Mouse (Mus musculus) heart, adult 8-10 months (tissue): ENCODE results near the gene Wnt5b. TPM values are rescaled to one million over a fixed set of nuclear protein-coding genes. Genes with fewer than 3 reads are reported as not detected.

Source experiments
- DNase-seq: peaks from one replicate; pipeline ENCODE4 v3.0.0; 2022; ENCODE audit warnings: low spot score
- total RNA-seq, 4 experiments: library from RNA; stranded (reverse); gene quantifications; 2 replicates each; pipeline ENCODE4 v1.2.4; 2022

Wnt5b gene
- total RNA-seq, 4 experiments from 2014 or later = 1.6 to 3.8 (median 2.5) TPM

DNA sequence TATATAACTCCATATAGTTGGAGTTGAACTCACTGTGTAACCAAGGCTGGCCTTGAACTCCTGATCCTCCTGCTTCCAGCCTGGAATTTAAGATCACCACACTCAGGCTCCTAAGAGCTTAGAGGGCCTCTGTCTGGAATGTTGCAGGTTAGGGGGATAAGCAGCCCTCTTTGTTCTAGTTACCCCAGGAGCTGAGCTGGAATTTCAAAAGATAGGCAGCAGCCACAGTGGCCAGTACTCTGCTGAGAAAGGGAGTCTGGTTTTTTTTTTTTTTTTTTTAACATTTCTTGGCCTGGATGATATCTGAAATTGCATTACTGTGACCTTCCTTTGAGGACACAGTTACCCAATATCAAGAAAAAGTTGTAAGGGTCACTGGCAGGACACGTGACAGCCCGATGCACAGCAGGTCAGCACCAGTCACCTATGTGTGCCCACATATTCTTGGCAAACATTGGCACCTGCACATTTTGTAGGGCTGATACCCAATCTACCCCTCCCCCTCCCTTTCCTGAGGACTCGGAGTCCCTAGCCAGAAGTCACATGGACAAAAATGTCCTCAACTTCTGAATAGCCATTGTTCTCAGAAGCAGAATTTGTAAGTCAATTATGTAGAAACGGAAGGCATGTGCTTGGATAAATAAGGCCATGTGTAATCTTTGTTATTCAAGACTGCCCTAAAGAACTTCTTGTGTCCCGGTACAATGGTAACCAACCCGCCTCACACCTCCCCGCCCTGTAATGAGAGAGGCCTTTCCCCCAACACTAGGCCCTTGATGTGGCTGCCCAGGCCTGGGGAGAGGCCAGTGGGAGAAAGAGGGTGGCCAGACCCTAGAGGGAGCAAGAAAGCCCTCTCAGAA lies 125.5 kb downstream of the Wnt5b start:
- peak; percentile 78 for DNase-seq

DNA sequence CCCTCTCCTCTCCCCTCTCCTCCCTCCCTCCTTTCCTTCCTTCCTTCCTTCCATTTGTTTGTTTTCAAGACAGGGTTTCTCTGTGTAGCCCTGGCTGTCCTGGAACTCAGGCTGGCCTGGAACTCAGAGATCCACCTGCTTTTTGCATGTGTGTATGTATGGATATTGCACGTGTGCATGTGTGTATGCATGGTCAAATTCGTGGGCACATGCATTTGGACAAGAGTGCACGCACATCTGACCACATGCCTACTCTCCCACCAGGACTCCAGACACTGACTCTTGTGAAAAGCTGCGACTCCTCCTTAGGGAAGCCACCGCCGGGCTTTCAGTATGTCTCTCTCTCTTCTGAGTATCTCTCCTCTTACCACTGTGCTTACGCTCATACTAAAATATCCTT lies 126.3 kb downstream of the Wnt5b start:
- no peak for DNase-seq

DNA sequence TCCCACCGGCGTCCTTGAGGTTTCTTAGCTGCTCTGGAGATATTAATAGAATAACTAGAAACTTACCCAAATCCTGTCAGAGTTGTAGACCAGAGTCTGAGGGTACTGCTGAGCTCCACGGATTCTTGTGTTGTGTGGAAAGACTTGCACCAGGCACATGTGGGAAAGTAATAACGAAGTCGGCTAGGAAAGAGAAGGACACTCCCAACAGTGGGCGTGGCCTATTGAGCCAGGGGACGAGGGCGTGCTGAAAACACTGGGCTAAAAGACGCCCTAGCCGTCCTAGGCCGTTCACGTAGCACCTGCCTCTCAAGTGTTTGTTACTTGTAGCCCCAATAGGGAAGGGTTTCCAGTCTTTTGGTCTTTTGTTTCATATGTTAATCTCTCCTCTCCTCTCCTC lies 126.8 kb downstream of the Wnt5b start, which contains the start of gene Adipor2:
Adipor2 (minus strand) TSS at position 351 of the 400 bp plus-strand sequence.
- peak; percentile 78 for DNase-seq

DNA sequence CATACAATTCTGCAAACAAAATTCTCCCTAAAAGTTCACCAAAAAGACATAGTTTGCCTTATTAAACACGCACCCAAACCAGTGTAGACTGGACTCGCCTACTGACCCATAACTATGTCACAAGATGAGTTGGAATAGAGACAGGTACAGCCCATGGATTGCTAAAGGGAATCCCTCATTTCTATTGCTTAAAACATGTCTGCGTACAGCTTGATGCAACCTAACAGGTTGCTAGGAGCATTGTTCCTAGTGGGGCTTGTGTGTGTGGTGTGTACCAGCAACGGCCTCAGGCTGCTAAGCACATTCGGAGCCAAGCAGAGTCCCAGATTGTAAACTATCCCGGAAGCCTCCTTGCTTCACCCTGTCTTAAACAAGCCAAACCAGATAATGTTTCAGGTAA lies 127.5 kb downstream of the Wnt5b start:
- no peak for DNase-seq

DNA sequence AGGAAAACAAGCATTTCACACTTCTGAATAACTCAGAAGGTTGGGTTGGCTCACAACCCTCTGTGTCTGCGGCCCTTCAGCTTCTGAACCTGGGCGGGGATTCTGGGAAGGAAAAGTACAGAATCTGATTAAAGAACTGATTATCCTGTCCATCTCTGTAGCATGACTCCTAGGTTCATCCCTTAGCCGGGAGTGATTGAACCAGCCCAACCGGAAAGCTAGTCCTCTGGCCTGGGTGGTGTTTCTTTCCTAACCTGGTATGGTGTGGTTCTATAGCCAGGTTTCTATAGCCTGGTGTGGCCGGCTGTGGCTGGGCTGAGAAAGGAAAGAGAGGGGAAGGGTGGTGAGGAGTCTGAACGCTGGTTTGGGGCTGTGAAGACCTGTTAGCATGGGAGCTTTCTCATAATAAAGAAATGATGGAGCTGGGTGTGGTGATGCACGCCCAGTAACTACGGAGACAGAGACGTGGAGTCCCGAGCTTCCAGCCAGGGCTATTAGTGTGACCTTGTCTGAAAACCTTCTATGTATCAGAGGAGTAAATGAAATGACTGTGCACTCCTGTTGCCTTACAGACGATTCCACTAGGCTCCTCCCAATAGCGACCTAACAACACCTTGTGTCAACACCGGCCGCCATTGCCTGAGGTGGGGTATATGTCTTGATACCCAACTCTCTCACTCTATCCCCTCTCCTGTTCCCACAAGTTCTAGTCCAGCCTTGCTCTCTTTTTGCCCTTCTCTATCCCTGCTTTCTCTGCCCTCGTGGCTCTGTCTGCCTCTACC lies 129.7 kb downstream of the Wnt5b start:
- no peak for DNase-seq

DNA sequence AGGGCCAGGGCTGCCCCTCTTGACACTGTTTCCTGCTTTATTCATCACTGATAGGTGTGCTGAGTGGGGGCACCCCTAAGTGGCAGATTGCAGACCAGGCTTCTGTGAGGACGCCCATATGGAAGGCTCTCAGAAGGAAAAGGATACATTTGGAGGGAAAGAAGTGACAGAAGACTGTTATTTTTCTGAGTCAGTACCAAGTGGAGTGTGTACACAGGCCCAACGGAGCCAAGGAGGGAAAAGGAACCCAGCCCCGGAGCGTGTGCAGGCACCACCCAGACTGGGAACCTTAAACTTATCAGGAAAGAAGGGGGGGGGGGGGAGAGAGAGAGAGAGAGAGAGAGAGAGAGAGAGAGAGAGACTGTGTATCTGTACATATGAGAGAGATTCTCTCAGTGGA lies 131.6 kb downstream of the Wnt5b start:
- DNase-seq = no peak

DNA sequence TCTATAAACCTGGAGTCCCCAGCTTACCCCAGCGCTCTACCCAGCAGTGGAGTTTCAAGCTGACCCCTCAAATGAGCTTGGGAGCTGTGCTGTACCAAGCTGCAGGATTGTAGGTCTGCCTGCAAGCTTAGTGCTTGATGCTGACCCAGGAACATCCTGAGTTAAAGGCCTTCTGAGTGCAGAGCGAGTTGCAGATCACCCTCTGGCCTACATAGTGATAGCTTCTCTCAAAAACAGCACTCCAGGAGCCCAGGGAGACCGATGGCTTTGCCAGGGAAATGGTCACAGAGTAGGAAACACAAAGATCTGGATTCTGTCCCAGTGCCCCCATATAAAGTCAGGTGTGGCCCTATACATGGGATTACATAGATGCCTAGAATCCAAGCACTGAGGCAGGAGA lies 132.6 kb downstream of the Wnt5b start:
- no peak for DNase-seq

DNA sequence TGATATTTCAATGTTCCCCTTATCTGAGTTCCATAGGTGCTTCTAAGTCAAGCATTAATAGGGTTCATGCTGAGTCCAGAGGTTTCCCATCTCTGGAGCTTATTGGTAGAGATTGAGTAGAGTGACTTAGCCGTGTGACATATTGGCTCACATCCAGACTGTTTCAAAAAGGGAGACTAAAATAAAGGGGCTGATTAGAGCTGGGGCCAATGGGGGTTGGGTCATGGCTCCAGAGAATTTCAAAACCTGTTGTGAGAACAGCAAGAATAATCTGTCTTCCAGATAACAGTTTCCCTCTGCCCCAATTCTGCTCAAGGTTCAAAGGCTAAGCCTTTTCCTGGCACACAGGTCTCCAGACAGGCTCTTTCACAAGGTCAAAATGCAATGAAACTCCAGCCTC lies 134.4 kb downstream of the Wnt5b start:
- no peak for DNase-seq

DNA sequence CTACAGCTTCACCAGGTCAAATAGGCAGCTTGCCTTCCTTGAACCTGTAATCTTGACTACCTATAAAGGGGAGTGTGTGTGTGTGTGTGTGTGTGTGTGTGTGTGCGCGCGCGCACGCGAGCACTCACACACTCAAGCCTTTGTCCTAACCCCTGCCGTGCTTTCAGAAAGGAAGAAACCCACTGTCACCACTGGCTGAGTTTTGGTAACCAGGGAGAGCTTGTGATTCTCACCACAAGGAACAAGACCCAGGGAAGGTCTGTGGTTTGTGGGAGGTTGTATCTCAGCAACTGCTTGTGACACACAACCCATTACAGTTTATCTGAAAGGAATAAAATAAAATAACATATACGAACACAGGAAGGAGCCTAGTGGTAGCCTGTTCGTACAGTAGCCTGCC lies 135.6 kb downstream of the Wnt5b start:
- DNase-seq = no peak

DNA sequence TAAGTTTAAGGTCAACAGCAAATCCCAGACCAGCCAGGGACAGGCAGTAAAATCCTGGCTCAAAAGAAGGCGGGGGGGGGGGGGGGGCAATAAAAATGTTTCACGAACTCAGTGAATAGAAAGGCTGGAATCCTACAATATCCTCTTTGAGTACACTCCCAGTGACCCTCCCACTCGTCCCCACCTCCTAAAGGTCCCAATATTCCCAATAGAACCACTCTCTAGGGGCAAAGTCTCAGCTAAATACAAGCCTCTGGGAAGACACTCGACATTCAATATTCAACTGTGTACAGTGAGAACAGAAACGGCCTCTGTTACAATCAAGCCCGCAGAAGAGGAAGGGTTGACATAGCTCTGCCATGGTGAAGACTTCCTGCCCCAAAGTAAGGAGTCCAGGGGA lies 136.3 kb downstream of the Wnt5b start:
- no peak for DNase-seq

DNA sequence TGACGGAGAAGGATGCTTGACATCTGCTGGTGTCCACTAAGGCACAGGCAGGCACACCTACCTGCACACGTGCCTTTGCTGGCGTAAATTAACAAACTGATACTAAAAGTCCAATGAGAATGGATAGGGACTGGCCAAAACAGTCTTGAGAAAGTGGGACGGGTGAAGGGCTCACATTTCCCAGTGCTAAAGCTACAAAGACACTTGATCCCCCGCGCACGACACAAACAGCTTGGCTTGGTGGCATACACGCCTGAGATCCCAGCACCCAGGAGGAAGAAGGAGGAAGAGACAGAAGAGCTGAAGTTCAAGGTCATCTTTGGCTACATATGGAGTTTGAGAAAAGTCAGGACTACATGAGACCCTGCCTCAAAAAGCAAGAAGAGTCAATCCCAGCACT lies 137.6 kb downstream of the Wnt5b start:
- DNase-seq = no peak

DNA sequence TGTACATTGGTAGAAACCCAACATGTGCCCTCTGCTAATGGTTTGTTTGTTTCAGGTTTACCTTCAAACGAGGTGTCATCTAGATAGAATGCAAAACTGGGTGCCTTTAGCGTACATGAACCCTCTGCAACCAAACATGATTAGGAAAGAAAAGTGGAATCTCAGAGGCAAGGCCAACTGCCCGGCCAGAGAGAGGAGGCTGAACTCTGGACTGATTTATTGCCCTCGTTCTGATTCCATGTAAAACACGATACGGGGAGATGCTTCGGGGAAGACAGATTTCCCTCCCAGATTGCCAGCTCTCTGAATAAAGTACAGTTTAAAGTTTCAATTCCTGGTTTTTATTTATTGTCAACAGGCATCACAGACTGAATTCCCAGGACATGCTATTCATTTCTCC lies 138.8 kb downstream of the Wnt5b start:
- DNase-seq = no peak

DNA sequence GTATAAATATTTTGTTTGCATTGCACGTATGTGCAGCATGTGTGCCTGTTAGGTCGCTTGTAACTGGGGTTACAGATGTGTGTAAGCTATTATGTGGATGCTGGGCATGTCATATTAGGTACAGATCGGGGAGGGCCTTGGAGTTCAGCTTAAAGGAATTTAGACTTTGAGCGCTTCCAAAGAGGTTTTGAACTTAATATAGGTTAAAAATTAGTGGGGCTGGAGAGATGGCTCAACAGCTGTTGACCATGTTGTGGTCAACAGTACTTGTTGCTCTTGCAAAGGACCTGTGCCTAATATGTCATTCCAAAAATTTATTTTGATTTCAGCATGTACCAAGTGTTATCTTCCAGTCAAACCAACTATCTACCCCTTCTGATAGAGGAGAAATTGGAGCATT lies 139.3 kb downstream of the Wnt5b start:
- no peak for DNase-seq

DNA sequence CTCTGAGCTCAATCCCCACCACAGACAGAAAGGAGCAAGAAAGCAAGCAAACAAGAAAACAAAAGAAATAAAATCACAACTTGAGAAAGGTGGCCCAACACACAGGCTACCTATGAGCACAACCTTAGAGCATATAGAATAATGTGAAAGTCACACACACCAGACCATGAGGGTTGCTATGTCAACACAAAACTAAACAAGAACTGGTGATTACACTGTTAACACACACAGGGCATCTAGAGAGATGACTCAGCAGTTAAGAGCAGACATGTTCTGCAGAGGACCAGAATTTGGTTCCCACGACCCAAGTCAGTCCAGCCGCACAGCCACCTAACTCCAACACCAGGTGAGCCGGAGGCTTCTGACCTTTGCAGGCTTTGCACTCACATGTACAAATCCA lies 141.2 kb downstream of the Wnt5b start:
- DNase-seq = no peak

DNA sequence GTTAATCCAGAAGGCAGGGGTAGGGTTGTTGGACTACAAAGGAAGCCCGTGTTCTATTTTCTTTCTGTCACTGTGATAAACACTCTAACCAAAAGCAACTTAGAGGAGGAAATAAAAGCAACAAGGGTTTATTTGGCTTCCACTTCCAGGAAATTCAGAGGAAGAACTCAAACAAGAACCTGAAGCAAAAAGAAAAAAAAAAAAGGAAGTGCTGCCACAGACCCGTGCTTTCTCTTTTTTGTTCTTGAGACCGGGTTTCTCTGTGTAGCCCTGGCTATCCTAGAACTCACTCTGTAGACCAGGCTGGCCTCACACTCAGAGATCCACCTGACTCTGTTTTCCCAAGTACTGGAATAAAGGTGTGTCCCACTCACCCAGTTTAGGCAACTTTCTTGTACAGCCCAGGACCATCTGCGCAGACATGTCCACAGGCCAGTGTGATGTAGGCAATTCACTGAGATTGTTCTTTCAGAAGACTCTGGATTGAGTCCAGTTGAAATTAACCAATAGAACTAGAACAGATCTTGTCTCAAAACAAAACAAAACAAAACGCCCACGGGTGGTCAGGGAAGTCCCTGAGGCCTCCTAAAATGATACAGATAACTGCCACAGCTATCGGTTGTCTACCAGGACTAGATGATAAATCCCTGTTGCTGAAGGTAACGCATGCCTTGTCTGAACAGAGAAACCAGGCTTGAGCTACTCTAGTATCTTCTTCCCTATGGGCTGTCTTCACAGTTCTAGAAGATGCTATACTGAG lies 142.4 kb downstream of the Wnt5b start:
- DNase-seq = no peak

DNA sequence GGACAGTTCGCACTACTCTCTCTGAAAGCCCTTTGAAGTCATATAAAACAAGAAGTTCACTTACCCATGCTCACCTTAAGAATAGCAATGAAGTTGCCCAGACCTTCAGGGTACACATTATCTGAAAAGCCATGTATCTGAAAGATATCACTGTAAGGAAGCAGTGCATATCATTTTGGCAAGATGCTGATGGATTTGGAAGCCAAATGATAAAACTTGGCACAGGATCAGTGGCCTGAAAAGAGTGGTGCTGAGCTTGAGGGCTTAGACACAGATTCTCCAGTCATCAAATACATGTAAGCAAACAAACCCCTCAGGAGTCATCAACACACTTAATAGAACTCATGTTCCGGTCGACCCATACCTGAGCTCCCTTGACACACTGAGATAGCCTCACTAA lies 143.5 kb downstream of the Wnt5b start:
- DNase-seq = no peak

DNA sequence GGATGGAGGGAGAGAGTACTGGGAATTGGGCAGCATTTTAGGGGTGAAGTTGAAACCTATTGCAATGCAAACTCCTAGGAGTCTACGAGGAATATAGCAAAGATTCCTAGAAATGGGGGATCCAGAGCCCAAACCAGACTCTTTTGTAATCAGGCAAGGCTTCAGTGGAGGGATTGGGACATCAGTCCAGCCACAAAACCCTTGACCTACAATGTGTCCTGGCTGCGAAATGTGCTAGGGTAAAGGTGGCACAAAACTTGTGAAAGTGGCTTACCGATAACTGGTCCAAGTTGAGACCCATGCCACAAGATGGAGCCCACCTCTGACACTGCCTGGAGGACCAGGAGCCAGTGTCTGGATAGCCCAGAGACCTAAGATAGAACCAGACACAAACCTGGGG lies 144.8 kb downstream of the Wnt5b start:
- no peak for DNase-seq

DNA sequence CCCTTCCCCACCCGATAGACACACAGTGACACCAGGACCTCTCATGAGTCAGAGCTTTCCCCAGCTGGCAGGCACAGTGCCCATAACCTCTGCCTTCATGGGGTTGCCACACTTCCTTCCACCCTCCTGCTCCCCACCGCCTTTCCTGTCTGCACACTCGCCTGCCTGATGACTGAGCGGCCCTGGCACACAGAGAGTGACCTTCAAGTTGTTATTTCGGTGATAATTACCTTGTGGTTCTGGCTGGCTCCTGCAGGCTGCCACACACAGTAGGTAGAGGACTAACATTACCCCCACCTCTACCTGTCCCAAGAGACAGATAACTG lies 147.9 kb downstream of the Wnt5b start:
- DNase-seq = peak; percentile 75

DNA sequence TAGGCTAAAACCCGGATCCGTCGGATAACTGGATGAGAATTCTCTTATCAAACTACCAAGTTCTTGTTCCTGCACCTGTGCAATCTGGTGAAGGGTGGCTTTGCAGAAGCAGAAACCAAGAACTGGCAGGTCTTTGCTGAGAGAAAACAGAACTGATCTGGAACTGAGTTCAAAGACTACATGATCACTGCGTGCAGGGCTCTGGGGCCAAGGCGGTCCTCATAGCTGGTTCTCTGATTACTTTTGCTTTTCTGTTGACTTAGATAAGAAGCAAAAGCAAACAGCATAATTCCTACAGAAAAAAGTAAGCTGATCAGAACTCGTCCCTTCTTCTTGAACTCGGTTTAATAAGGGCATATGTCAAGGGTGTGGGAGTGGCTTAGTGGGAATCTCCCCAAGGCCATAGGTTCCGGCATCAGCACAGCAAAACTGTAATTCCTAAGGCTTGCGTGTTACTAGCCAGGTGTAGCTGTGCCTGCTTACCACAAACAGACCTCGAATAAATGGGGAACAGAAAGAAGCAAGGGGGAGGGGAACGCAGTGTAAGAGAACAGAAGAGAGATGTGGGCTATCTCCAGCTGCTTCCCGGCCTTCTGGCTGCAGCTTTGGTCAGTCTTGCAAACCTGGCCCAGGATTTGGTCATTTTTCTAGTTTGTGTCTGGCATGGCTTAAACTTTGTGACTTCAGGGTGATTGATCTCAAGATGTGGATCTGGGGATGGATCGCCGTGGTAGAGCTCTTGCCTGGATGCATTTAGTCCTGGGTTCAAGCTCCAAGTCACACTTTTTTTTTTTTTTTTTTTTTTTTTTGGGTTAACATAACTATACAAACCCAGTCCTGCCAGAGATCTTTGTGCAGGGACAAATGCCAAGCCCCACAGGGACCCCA lies 148.5 kb downstream of the Wnt5b start:
- DNase-seq = no peak

DNA sequence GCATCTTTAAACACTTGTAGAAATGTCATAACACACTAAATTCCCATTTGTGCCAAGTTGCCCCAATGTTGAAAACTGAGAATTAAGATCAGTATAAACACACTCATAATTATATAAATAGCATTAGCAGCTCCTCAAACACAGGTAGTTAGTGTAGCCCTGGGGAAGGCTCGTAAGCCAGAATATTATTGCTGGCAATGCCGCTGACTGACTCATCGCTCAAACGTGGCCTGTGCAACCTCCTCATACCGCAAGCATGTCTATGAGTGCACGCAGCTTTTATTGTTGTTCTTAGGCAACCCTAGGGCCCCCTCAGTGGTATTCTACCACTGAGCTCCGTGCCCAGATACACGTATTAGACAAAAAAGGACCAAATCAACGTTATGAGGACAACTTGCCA lies 151.3 kb downstream of the Wnt5b start:
- DNase-seq = no peak

DNA sequence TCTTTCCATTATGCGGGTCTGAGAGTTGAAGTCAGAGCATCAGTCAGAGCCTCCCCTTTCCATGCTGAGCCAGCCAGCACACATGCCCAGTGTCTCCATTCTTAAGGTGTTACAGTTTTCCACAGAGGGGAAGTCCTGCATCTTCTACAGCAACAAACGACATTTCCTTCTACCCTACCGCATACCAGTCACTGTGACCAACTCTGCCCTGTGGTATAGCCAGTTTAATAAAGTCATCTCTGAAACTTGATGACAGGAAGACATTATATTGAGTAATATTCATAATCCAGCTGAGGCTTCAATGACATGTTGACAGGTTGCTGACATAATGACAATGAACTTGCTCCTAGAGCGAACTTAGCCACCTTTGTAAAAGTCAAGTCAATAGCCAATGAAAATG lies 153.4 kb downstream of the Wnt5b start:
- DNase-seq = no peak
